Mouse (Mus musculus) retina, postnatal 7 days (tissue): ENCODE results near the gene Utrn.
"Not testable (repeated sequence)": the region's sequence is repeated elsewhere in the genome, so short reads cannot be mapped to it uniquely, and the experiment has no call there.

Experiments
- DNase-seq: peaks from one replicate; pipeline ENCODE4 v3.0.0-alpha.2; 2012; ENCODE audit warnings: low read depth, low spot score

The Utrn gene

GRCm38 (mm10) chr10:12696704-12697103 is 172.5 kb downstream of the Utrn start:
- no peak for DNase-seq

- DNase-seq: no peak
Observed at GRCm38 (mm10) chr10:12694774-12695173, 174.4 kb downstream of the Utrn start.

- DNase-seq: peak; percentile 20
Observed at GRCm38 (mm10) chr10:12690601-12691000, 178.6 kb downstream of the Utrn start.

- no peak for DNase-seq
Observed at GRCm38 (mm10) chr10:12685683-12686082, 183.5 kb downstream of the Utrn start.

DNA sequence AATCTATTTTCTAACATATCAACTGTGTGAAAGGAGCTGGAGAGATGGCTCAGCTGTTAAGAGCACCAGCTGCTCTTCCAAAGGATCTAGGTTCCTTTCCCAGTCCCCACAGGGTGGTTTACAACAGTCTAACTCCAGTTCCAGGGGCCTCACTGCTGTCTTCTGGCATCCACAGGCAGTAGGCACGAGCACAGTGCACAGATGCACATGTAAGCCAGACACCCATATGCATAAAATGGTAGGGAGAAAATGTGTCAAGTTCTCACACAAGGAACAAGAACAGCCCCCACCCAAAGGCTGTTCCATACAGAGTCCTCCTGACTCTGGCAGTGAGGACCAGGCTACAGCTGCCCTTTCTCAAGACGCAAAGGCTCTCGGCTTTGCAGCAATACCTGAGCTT is 185.1 kb downstream of the Utrn start:
- no peak for DNase-seq

- DNase-seq: no peak
Observed at GRCm38 (mm10) chr10:12673309-12673708, 195.9 kb downstream of the Utrn start.

DNA sequence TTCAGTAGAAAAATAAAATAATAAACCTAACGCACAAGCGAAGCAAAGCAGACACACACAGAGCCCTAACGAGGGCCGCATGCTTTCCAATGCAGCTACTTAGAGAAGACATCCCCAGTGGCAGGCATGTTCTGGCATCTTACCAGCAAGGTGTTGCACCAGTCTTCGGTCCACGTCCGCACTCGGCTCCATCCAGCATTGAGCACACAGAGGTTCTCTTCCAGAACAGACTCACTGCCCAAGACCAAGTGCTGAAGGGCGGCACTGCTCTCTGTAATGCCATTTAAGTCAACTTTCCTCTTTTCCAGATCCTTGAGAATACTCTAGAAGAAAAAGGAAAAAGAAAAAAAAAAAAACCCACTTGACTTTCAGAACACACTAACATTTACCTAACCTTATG is 197.6 kb downstream of the Utrn start:
- DNase-seq: no peak

DNA sequence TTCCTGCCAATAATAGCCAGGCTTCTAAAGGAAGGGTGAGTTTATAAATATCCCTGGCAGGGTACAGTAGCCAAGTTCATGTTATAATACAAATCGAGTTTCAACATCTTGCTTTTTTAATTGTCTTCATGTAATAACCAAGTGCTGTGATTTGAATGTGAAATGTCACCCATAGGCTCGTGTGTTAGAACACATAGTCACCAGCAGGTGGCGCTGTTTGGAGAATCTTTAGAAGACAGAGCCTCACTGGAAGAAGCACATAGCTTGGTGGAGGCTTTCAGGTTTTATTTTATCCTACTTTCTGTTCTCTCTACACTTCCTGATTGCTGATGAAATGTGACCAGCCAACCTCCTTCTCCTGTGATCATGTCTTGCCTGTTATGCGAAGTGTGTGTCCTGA is 207.1 kb downstream of the Utrn start:
- no peak for DNase-seq

DNA sequence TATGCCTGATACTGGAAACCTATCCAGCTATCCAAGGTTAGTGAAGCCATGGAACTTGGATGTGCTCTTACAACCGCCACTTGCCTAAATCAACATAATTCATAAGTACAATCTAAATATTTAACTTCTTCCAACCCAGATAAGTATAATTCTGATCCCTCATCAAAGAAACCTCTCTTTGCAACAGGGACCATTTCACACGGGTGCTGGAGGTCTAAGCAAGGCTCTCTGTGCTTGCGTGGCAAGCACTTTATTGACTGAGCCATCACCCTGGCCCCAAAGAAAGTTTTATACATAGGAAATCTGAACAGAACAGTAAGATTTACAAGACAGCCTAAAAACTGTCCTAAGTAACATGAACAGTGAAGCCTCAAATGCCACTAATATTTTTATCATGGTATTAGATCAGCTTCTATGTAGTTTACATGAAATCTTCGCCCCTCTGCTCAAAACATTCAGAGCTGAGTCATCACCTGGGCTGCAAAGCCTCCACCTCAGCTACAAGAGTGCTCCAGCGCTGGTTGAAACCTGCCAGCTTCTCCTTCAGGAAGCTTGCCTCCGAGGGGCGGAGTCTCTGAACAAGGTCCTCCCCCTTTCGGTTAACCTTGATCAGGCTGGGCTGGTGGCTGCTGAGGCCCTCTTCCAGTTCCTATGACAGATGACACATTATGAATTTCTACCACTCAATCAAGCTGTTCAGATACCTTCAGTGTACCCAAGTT is 211.0 kb downstream of the Utrn start:
- DNase-seq: no peak

- DNase-seq: no peak
Observed at GRCm38 (mm10) chr10:12652988-12653387, 216.2 kb downstream of the Utrn start.

GRCm38 (mm10) chr10:12646119-12646518 is 223.0 kb downstream of the Utrn start:
- DNase-seq: no peak

- no peak for DNase-seq
Observed at GRCm38 (mm10) chr10:12643336-12643735, 225.8 kb downstream of the Utrn start.

- DNase-seq: no peak
Observed at GRCm38 (mm10) chr10:12639638-12640037, 229.5 kb downstream of the Utrn start.

- DNase-seq: no peak
Observed at GRCm38 (mm10) chr10:12633965-12634364, 235.2 kb downstream of the Utrn start.

DNA sequence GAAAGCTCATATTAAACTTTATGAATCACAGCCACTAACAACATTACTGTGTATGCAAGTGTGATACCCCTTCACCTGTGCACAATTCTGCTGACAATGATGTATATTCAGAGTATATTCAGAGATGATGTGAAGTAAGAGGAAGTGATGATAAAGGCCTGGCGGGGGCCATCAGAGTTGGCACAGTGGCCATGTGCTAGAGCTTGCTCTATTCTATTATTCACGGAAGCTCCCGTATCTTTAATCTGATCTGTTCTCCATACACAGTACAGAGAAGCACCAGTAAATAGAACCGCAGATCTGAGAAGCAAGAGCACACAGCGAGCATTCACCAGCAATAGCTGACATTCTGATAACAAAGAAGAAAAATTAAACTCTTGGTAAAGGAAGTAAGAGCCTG is 238.2 kb downstream of the Utrn start:
- DNase-seq: no peak

DNA sequence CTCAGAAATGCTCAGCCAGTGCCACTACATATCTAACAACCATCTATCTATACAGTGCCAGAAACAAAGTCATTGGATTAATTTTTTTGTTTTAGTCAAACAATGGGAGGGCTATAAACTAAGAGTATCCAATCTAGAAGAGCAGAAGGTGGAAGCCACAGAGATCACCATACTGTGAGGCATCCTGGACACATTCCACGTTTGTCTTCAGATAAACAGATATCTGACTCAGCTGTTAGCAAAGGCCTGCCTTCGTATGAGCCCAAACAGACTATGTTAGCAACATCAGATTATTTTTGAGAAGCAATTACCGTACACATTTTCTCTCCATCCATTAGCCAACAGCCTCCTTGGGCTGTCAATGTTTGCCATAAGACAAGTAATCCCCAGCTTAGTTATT is 250.8 kb downstream of the Utrn start:
- DNase-seq: no peak

GRCm38 (mm10) chr10:12615723-12616122 is 253.4 kb downstream of the Utrn start:
- no peak for DNase-seq

DNA sequence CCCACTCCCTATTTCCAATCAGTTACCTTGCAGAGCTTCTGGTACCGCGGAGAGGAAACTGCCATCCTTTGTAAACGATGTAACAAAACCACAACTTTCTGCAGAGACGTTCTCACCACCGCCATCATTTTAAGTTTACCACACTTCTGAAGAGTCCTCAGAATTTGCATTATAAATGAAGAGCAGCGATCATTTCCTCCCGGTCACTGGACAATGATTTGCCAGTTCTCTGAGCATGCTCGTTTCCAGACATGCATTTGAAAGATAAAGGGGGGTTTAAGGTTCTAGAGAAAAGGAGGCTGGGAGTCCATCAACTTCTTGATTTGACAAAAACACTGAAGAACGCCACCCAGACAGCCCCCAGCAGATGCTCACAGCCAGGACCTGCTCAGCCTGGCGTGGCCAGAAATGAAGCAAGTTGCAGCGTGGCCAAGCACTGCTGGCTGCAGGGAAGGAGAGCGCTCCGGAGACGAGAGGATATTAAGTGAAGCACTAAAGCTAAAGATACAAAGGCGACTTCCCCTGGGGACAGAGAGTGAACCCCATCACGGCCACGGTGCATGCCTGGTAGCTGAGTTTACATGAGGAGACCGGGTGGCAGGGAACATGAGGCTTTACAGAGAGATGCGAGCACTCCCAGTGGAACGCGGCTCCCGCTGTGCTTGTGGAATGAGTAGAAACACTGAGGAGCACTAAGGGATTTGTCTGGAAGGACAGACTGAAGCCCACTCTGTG is 254.5 kb downstream of the Utrn start:
- DNase-seq: no peak

DNA sequence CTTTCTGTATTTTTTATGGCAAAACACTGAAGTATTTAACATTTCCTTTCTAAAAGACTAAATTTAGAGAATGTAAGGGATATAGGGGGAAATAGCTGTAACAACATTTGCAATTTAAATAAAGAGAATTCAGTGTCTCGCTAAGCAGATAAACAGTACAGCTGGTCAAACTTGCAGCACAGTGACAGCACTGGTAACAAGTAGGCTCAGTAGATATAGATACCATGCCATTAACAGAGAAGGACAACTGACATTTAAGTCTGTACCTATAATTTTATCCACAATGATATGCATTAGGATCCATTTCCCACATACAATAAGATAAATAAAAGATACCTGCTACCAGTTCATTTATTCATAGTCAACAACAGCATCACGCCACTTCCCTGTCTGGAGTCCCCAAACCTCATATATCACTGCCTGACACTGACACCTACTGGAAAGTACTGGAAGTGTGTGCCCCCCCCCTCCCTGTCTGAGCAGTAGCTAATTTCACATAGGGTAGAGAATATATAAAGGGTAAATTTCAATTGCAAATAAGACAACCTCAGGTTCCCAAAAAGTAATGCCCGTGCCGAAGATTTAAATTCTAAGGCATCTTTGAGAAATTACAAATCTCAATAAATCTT is 256.8 kb downstream of the Utrn start:
- peak; percentile 41 for DNase-seq

DNA sequence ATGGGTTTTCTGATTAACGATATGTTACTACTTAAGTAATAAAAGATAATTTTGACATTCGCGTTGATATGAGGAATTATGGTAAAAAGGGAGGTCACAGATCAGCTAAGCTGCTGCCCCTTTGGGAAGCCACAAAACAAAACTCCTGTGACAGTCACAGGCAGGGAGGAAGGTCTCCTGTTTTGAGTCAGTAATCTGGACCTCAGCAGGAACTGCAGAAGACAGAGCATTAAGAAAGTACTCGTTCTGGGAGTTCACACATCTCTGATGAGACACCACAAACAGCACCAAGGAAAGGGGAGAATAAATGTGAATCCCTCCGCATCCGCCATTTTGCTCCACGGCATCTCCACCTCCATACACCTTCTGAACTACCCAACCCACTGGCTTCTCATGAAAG is 259.3 kb downstream of the Utrn start:
- DNase-seq: no peak

GRCm38 (mm10) chr10:12608634-12609033 is 260.5 kb downstream of the Utrn start:
- no peak for DNase-seq

DNA sequence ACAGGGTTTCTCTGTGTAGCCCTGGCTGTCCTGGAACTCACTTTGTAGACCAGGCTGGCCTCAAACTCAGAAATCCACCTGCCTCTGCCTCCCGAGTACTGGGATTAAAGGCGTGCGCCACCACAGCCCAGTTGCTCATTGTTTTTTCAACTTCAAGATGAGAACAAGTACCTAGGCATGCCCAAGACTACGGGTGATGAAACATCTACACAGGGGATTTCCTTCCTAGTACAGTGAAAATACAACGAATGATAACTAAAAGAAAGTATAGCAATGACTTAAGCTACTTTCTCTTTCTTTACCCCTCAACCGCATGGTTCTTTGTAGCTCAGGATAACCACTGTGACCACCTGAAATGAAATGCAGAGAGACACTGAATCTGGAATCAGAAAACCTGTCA is 262.0 kb downstream of the Utrn start:
- DNase-seq: not testable (repeated sequence)

DNA sequence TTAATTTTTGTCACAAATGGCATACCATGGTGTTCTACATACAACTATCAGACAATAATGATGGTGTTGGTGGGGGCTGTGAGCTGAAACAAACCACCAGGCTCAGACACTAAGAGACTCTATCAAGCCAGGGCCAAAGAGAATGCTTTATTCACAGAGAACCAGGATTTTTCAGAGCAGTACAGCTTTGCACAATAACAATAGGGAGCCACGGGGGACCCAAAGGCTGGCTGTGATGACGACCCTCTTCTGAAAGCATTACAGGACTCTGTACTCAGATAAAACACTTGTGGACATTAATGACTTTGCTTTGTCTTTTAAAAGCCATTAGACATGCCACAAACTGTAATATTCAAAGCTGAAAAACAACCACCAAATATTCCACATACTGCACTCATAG is 273.8 kb downstream of the Utrn start:
- DNase-seq: no peak
